Mouse (Mus musculus) Patski (cell line): Measurements from ENCODE around the gene Eif2b5. TPM values are rescaled to one million over a fixed set of nuclear protein-coding genes. Genes with fewer than 3 reads are reported as not detected.

ENCODE experiments used
- ATAC-seq: fragments of 100-300 bp; one replicate; pipeline ENCODE4 v1.8.0; 2021
- CTCF ChIA-PET: fragments of 350-600 bp; sonication (Branson Sonifier 250); formaldehyde crosslinking; loops from one replicate; lab custom pipeline; 2022; ENCODE audit warnings: inconsistent platforms; lab: Charles Lee
- POLR2A ChIA-PET: fragments of 350-600 bp; sonication (Branson Sonifier 250); formaldehyde crosslinking; loops from one replicate; lab custom pipeline; 2022; ENCODE audit warnings: antibody characterized with exemption, inconsistent platforms; lab: Charles Lee
- DNase-seq: peaks from one replicate; pipeline ENCODE4 v3.0.0-alpha.2; 2011; ENCODE audit warnings: low read depth, low spot score
- H3K27me3 ChIP-seq: fragments of 371-371 bp; one replicate; pipeline ENCODE4 v1.5.1; 2021
- CTCF ChIP-seq: fragments of 100-300 bp; IDR thresholded peaks from one replicate; pipeline ENCODE4 v1.5.1; 2021
- in situ Hi-C: fragments of 300-500 bp; cut with MboI; formaldehyde crosslinking; loops from 3 replicates; pipeline ENCODE4 v1.11.1; 2018; ENCODE audit warnings: low pct_unique_long_range_greater_than_20kb, mixed read lengths
- polyA plus RNA-seq: library from polyadenylated mRNA; unstranded; gene quantifications from one replicate; pipeline ENCODE4 v1.2.3, GENCODE M21; 2021

Gene Eif2b5
- polyA plus RNA-seq, 1 experiment from 2014 or later: 82.8 TPM

GRCm38 (mm10) chr16:20551691-20552090 is 53.1 kb downstream of the Eif2b5 start:
- no peak for DNase-seq
- H3K27me3 ChIP-seq: no peaks in the 10 kb centered on the region
- in situ Hi-C loops: no loop called here
- POLR2A ChIA-PET: interaction anchor here (0.6 kb wide), 1 partner anchor 32 kb away, joined by 4 read pairs; no protein-coding TSS in a partner anchor
- TF ChIP-seq CTCF: no peak
- CTCF ChIA-PET: no interaction called here
- ATAC-seq: no peak

GRCm38 (mm10) chr16:20552594-20552993 is 54.0 kb downstream of the Eif2b5 start:
- TF ChIP-seq CTCF: no peak
- DNase-seq (no peak), ATAC-seq (no peak)
- ChIA-PET POLR2A (no interaction called here), CTCF (no interaction called here)
- no peaks in the 10 kb centered on the region for H3K27me3 ChIP-seq
- in situ Hi-C loops: no loop called here

GRCm38 (mm10) chr16:20555000-20555399 is 56.4 kb downstream of the Eif2b5 start:
- TF ChIP-seq CTCF: no peak
- ATAC-seq: no peak
- no peak for DNase-seq
- ChIA-PET CTCF (interaction anchor here (1.4 kb wide), 1 partner anchor 12 kb away, joined by 4 read pairs; no protein-coding TSS in a partner anchor), POLR2A (no interaction called here)
- H3K27me3 ChIP-seq: no peaks in the 10 kb centered on the region
- in situ Hi-C loops: no loop called here

GRCm38 (mm10) chr16:20557381-20557780 is 58.8 kb downstream of the Eif2b5 start:
- no peaks in the 10 kb centered on the region for H3K27me3 ChIP-seq
- in situ Hi-C loops: no loop called here
- POLR2A ChIA-PET: interaction anchor here (0.5 kb wide), 1 partner anchor 13 kb away, joined by 3 read pairs; no protein-coding TSS in a partner anchor
- CTCF ChIA-PET: interaction anchor here (1.1 to 1.7 kb wide), 3 partner anchors 7 to 14 kb away, joined by 3 to 11 read pairs (median 3); no protein-coding TSS in a partner anchor
- ATAC-seq: no peak
- DNase-seq: no peak
- no peak for TF ChIP-seq CTCF

Other genes with a start within 250 kb of the Eif2b5 start
- gene Parl, start 196.4 kb upstream of the Eif2b5 start, polyA plus RNA-seq: 64.4 TPM
- 0.09 TPM for gene Cyp2ab1, start 173.4 kb upstream of the Eif2b5 start, polyA plus RNA-seq
- gene Abcc5, start 72.4 kb upstream of the Eif2b5 start, polyA plus RNA-seq: 60.2 TPM
- gene Dvl3, start 18.2 kb downstream of the Eif2b5 start, polyA plus RNA-seq: 52.8 TPM
- 707 TPM for gene Ap2m1, start 36.7 kb downstream of the Eif2b5 start, polyA plus RNA-seq
- gene Abcf3, start 49.8 kb downstream of the Eif2b5 start, polyA plus RNA-seq: 61.5 TPM
- gene Vwa5b2, start 90.7 kb downstream of the Eif2b5 start, polyA plus RNA-seq: 0.55 TPM
- 8.6 TPM for gene Eef1akmt4, start 112.8 kb downstream of the Eif2b5 start, polyA plus RNA-seq
- 0.03 TPM for gene Gm49333, start 112.8 kb downstream of the Eif2b5 start, polyA plus RNA-seq
- 21.5 TPM for gene Alg3, start 112.9 kb downstream of the Eif2b5 start, polyA plus RNA-seq
- gene Camk2n2, start 122.5 kb downstream of the Eif2b5 start, polyA plus RNA-seq: 11.5 TPM
- 0.12 TPM for gene Ece2, start 131.0 kb downstream of the Eif2b5 start, polyA plus RNA-seq
- 289 TPM for gene Psmd2, start 152.8 kb downstream of the Eif2b5 start, polyA plus RNA-seq
- 336 TPM for gene Eif4g1, start 169.5 kb downstream of the Eif2b5 start, polyA plus RNA-seq
- gene Fam131a, start 194.4 kb downstream of the Eif2b5 start, polyA plus RNA-seq: 0.69 TPM
- gene Polr2h, start 218.8 kb downstream of the Eif2b5 start, polyA plus RNA-seq: 38.4 TPM
- gene Clcn2, start 218.9 kb downstream of the Eif2b5 start, polyA plus RNA-seq: 14.3 TPM
- 1.8 TPM for gene Chrd, start 234.3 kb downstream of the Eif2b5 start, polyA plus RNA-seq
- gene Thpo, start 235.7 kb downstream of the Eif2b5 start, polyA plus RNA-seq: 0.18 TPM